Mouse (Mus musculus): ENCODE results near the gene Palld. TPM values are rescaled to one million over a fixed set of nuclear protein-coding genes. Genes with fewer than 3 reads are reported as not detected.

The Palld gene
- polyA plus RNA-seq, 1 experiment from 2014 or later: 166 TPM

DNA sequence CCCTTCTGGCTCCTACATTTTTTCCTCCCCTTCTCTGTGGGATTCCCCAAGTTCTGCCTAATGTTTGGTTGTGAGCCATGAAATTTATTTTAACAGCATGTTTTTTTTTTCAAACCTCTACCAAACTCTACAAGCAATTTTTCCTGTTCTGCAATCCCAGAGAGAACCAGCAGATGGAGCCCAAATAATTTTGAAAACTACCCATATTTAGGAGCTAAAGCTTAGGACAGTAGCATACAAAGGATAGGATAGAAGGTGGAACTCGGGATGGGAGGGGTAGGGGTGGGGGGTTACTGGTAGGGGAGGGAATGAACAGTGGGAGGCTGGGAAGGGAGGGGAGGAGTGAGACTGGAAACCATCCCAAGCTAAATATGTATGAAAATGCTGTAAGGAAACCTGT, 380.4 kb downstream of the Palld start:
- 16% methylated on average over 1 of the region's 1 CpGs for WGBS
- H3K4me2 ChIP-seq: no peak overlapping the region
- H3K27me3 ChIP-seq (replicated peaks): no peaks in the 10 kb centered on the region
- H3K36me3 ChIP-seq: peaks cover 97% of the 10 kb centered on the region
- ATAC-seq (ENCODE audit: extremely low read depth, insufficient number of reproducible peaks, low FRiP score, low TSS enrichment): no peak
- H3K4me3 ChIP-seq: no peak overlapping the region
- peaks cover 10% of the 10 kb centered on the region for H3K4me1 ChIP-seq
- H3K27ac ChIP-seq (replicated peaks): no peak overlapping the region
- no peak overlapping the region for H3K9ac ChIP-seq
- no peaks in the 10 kb centered on the region for H3K9me3 ChIP-seq

DNA sequence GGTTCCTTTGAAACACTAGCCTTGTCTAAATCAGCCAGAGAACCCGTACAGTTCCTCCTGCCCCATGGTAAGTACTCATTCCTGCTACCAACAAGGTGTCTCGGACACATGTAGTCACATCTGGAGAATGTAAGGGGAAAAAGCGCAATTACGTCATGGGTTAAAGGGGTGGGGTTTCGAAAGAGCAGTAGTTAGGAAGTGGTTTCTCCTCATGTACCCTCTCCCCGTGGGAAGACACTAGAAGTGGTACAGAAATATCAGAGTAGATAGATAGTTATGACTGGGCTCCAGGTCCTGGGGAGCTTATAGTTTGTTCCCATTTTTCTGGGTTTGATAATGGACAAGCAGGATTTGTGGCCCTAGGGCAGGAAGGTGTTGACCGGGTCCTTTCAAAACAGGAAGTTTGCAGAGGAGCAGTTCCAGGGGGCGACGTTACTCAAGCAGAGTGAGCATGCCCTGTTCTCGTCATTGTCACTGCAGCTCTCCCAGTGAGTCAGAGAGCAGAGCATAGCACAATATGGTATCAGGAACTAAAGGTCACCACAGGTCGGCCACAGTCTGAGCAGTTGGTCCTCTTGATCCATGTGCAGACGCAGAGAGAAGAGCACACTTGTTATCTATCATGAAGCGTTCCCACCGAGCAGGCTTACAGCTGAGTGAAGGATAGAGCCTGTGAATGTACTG, 384.8 kb downstream of the Palld start:
- H3K27ac ChIP-seq (replicated peaks): no peak overlapping the region
- 53% methylated on average over 14 of the region's 14 CpGs for WGBS

DNA sequence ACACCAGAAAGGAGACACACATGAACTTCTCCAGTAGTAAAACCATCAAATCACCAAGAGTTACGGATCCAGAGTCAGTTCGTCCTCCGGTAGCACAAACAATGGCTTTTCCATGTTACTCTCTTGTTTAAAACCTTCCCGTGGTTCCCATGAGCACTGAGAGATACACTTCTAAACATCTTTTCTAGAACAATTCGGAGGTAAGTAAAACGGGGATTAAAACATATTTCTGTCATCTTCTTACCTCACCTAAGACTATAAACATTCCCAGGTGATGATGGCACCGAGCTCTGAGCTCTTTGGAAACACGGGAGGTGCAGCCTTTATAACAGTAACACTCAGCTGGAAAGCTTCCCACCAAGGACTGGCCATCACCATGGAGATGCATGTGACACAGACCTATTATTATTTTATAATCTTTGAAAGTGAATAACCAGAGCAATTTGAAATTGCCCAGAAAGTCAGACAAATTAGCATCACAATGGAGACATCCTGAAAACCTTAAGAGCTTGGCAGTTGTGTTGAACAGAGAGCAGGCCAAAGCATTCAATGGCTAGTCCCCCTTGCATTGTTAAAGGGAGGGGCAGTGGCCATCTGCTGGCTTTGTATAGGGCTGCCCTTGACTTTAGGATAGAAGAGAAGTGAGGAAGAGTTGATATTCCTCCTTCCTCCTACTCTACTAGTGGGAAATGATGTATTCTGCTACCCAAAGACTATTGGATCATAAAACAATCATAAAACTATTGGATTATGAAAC, 385.6 kb downstream of the Palld start:
- Histone ChIP-seq H3K36me3 (peaks cover 97% of the 10 kb centered on the region), H3K4me1 (no peaks in the 10 kb centered on the region), H3K4me2 (no peak overlapping the region), H3K27ac (replicated peaks) (no peak overlapping the region), H3K4me3 (no peak overlapping the region), H3K9me3 (no peaks in the 10 kb centered on the region), H3K27me3 (replicated peaks) (no peaks in the 10 kb centered on the region), H3K9ac (no peak overlapping the region)
- ATAC-seq (ENCODE audit: extremely low read depth, insufficient number of reproducible peaks, low FRiP score, low TSS enrichment): no peak
- 86% methylated on average over 8 of the region's 8 CpGs for WGBS

More for the DNA sequence above, 384.8 kb downstream of the Palld start:
- Histone ChIP-seq H3K4me2 (no peak overlapping the region), H3K9ac (no peak overlapping the region), H3K4me3 (no peak overlapping the region), H3K9me3 (no peaks in the 10 kb centered on the region), H3K36me3 (peaks cover 97% of the 10 kb centered on the region), H3K27me3 (replicated peaks) (no peaks in the 10 kb centered on the region), H3K4me1 (no peaks in the 10 kb centered on the region)
- no peak for ATAC-seq (ENCODE audit: extremely low read depth, insufficient number of reproducible peaks, low FRiP score, low TSS enrichment)

DNA sequence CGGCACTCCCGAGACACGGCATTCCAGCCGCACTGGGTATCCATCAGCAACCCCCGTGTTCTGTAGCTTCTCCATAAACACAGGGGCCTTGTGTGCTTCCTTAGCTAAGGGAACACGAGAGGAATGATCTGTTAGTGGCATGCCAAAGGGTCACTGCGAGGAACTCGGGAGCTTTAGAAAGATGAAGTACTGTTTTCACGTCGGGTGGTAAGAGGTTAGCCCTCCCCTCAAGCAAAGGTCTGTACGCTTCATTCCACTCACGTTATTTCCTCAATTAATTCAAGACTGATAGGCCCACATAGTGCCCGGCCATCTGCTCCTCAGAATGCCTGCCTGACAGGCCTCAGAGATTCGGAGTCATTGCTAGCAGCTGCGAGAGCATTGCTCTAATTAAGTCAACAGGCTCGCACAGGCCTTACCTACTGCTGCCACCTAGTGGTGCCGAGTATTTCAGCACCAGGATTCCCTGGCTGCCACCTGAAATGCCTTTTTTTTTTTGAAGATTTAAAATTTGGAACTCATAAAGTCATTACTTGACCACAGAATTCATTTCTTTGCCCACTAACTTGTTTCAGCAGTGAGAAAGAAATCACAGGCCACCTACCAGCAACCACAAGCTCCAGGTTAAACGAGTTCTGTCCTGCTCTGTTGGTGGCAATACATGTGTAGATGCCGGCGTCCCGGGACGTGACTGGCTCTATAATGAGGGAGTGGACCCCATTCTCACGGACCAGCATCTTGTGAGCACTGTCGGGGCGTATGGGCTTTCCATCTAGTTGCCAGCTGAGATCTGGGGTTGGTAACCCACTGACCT, 386.4 kb downstream of the Palld start:
- no peak overlapping the region for H3K4me2 ChIP-seq
- H3K4me3 ChIP-seq: no peak overlapping the region
- H3K27me3 ChIP-seq (replicated peaks): no peaks in the 10 kb centered on the region
- WGBS: 54% methylated on average over 25 of the region's 25 CpGs
- H3K36me3 ChIP-seq: peaks cover 97% of the 10 kb centered on the region
- H3K9me3 ChIP-seq: no peaks in the 10 kb centered on the region
- no peak overlapping the region for H3K9ac ChIP-seq
- no peak overlapping the region for H3K27ac ChIP-seq (replicated peaks)
- H3K4me1 ChIP-seq: no peaks in the 10 kb centered on the region
- ATAC-seq (ENCODE audit: extremely low read depth, insufficient number of reproducible peaks, low FRiP score, low TSS enrichment): no peak

DNA sequence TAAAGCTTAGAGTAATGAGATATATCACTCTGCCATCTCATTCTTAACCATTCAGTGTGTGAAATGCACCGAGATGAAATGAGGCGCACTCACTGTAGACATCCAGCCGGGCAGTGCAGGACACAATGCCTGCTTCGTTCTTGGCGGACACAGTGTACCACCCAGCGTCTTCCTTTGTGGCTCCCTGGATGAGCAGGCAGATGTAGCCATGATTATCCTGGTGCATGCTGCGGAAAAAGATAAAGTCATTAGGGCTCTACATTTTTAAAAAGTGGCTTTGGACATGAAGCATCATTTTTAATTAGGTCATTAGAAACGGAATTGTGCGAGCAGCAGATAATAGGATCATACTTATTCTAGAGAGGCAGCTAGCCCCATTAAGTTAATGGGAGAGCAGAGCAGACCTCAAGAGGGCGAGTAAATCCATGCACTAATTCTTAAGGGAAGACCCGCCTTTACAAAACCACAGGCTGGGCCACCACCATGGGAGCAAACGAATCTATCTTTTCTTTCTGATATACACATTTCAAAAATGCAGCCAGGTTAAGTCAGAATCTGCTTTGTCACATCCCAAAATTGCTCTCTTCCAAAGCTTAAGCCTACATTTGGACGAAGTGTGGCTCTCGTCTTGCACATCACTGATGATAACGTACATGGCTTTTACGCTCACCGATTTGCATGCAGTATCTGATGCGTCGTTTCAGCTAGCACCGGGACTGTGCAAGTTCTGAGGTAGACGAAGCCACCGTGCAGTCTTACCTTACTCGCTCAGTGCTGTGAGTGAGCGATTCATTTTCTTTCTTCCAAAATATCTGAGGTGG, 387.2 kb downstream of the Palld start:
- no peak overlapping the region for H3K4me2 ChIP-seq
- H3K27ac ChIP-seq (replicated peaks): no peak overlapping the region
- no peak for ATAC-seq (ENCODE audit: extremely low read depth, insufficient number of reproducible peaks, low FRiP score, low TSS enrichment)
- H3K9me3 ChIP-seq: no peaks in the 10 kb centered on the region
- H3K4me1 ChIP-seq: no peaks in the 10 kb centered on the region
- no peak overlapping the region for H3K4me3 ChIP-seq
- 88% methylated on average over 24 of the region's 24 CpGs for WGBS
- peaks cover 97% of the 10 kb centered on the region for H3K36me3 ChIP-seq
- no peaks in the 10 kb centered on the region for H3K27me3 ChIP-seq (replicated peaks)
- no peak overlapping the region for H3K9ac ChIP-seq

DNA sequence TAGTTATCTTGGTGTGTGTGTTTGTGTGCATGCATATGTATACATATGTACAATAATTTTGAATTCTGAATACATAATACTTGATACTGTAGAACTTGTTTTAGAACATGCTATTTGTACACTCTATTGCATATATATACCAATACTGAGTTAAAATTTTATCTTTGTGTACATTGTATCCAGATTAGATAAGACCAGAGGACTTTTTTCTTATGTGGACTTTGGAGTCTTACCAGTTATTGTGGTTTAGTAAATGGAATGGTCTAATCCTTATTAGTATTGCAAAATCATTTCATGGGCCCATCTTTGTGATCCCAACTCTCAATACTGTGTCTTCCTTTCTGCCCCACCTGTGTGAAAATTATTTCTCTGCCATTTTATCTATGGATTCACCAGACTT, 400.2 kb downstream of the Palld start:
- ATAC-seq (ENCODE audit: extremely low read depth, insufficient number of reproducible peaks, low FRiP score, low TSS enrichment): no peak
- Histone ChIP-seq H3K9ac (no peak overlapping the region), H3K4me3 (no peak overlapping the region), H3K36me3 (peaks cover 26% of the 10 kb centered on the region), H3K27me3 (replicated peaks) (no peaks in the 10 kb centered on the region), H3K4me2 (no peak overlapping the region), H3K27ac (replicated peaks) (no peak overlapping the region), H3K4me1 (no peaks in the 10 kb centered on the region), H3K9me3 (no peaks in the 10 kb centered on the region)

DNA sequence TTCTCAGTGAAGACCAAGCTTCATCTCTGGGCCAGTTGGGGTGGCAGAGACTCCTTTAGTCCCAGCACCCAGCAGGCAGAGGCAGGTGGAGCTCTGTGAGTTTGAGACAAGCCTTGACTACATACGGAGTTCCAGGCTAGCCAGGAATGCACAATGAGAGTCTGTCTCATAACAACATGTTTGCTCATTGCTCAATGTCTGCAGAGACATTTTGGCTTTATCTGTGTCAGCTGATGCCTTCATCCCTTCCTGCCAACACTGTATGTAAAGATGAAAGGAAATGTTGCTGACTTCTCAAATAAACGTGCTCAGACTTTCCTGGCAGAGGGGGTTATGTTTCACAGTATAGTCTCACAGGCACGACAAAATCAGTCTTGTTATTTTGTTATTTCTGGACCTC, 401.6 kb downstream of the Palld start:
- ATAC-seq (ENCODE audit: extremely low read depth, insufficient number of reproducible peaks, low FRiP score, low TSS enrichment): no peak
- no peak overlapping the region for H3K9ac ChIP-seq
- H3K27me3 ChIP-seq (replicated peaks): no peaks in the 10 kb centered on the region
- H3K36me3 ChIP-seq: peaks cover 34% of the 10 kb centered on the region
- 38% methylated on average over 3 of the region's 3 CpGs for WGBS
- no peak overlapping the region for H3K4me2 ChIP-seq
- no peak overlapping the region for H3K4me3 ChIP-seq
- H3K27ac ChIP-seq (replicated peaks): no peak overlapping the region
- H3K4me1 ChIP-seq: no peaks in the 10 kb centered on the region
- no peaks in the 10 kb centered on the region for H3K9me3 ChIP-seq

DNA sequence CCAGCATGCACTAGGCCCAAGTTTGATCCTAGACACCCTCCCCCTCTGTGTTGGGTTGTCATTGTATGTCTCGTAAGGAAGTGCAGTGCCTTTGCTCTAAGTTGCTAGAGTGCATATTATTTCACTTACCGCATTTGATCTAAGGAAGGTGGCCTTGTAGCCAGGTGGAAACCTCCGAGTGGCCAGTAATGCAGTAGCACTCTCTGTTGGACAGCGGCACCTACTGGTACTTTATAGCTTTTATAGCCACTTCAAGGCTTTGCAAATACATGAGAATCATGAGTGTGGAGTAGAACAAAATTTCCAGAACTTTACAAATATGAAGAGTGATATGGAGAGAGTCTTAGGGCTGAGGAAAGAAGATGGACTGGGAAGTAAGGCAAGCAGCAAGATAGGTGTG, 403.5 kb downstream of the Palld start:
- H3K9ac ChIP-seq: no peak overlapping the region
- no peaks in the 10 kb centered on the region for H3K9me3 ChIP-seq
- no peak for ATAC-seq (ENCODE audit: extremely low read depth, insufficient number of reproducible peaks, low FRiP score, low TSS enrichment)
- no peak overlapping the region for H3K27ac ChIP-seq (replicated peaks)
- 55% methylated on average over 4 of the region's 4 CpGs for WGBS
- no peaks in the 10 kb centered on the region for H3K4me1 ChIP-seq
- peaks cover 34% of the 10 kb centered on the region for H3K36me3 ChIP-seq
- H3K4me3 ChIP-seq: no peak overlapping the region
- no peaks in the 10 kb centered on the region for H3K27me3 ChIP-seq (replicated peaks)
- H3K4me2 ChIP-seq: no peak overlapping the region

DNA sequence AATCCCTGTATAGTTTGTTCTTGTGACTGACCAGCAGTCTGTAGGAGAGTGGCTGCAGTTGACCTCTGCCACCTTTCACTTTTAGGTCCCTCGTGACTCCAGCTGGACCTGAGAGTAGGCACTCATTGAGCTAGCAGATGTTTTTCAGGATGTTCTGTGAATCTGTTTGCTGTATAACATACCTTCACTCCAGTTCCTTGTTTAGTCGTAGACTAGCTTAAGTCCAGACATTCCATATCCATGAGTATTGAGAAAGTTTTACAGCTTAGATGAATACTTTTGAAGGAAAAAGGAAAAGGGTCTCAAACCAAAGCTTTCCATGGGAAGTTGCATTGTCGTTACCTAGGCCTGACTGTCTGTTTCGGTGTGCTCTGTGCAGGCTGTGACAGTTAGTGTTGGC, 405.4 kb downstream of the Palld start:
- ATAC-seq (ENCODE audit: extremely low read depth, insufficient number of reproducible peaks, low FRiP score, low TSS enrichment): no peak
- WGBS: 79% methylated on average over 4 of the region's 4 CpGs

DNA sequence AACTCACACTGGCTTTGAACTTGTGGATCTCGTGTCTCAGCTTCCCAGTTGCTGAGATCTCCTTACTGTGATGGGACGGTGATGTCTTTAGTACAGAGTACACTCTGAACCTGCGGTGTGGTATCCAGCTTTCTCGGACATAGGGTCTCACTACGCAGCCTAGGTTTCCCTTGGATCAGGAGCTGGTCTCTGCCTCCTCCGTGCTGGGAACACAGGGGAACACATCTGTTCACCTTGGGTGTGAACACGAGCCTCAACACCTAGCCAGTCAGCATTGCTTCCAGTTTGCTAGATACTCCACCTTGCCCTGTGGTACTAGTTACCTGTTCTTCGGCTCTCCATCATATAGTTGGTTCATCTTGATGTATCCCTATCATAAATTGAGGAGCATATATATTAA, 413.9 kb downstream of the Palld start:
- H3K4me2 ChIP-seq: peak overlapping the region; percentile 90
- no peaks in the 10 kb centered on the region for H3K9me3 ChIP-seq
- peak overlapping the region; percentile 86 for H3K4me3 ChIP-seq
- H3K27me3 ChIP-seq (replicated peaks): no peaks in the 10 kb centered on the region
- peak overlapping the region; percentile 92 for H3K9ac ChIP-seq
- no peak for ATAC-seq (ENCODE audit: extremely low read depth, insufficient number of reproducible peaks, low FRiP score, low TSS enrichment)
- no peak overlapping the region; the same call in 1 of the 2 replicates for H3K27ac ChIP-seq (replicated peaks)
- peaks cover 20% of the 10 kb centered on the region for H3K36me3 ChIP-seq
- peaks cover 7% of the 10 kb centered on the region for H3K4me1 ChIP-seq
- WGBS: 86% methylated on average over 8 of the region's 8 CpGs

More for the DNA sequence above, 405.4 kb downstream of the Palld start:
- Histone ChIP-seq H3K9ac (no peak overlapping the region), H3K4me1 (no peaks in the 10 kb centered on the region), H3K4me3 (no peak overlapping the region), H3K27me3 (replicated peaks) (no peaks in the 10 kb centered on the region), H3K36me3 (peaks cover 37% of the 10 kb centered on the region), H3K9me3 (no peaks in the 10 kb centered on the region), H3K27ac (replicated peaks) (no peak overlapping the region), H3K4me2 (no peak overlapping the region)

All from heart, embryonic 13.5 days (tissue).